Mouse (Mus musculus) large intestine, adult 2 months (tissue): Measurements from ENCODE around the gene 2210408I21Rik. TPM values are rescaled to one million over a fixed set of nuclear protein-coding genes. Genes with fewer than 3 reads are reported as not detected.

Experiments
- DNase-seq: peaks from one replicate; pipeline ENCODE4 v3.0.0-alpha.2; 2012; ENCODE audit warnings: low read depth, low spot score
- WGBS: fragments of 180-500 bp; shearing (Covaris S2); methylation state at CpG from one replicate; pipeline ENCODE4 v1.1.7; 2018; 5-methylcytosine and 5-hydroxymethylcytosine counted together
- polyA plus RNA-seq: library from polyadenylated mRNA; depleted of rRNA; stranded (reverse); fragments of >200 nt; gene quantifications from 2 replicates; pipeline ENCODE4 v1.2.3, GENCODE M21; 2012

The 2210408I21Rik gene
- polyA plus RNA-seq, 1 experiment, result 0.17 TPM

DNA sequence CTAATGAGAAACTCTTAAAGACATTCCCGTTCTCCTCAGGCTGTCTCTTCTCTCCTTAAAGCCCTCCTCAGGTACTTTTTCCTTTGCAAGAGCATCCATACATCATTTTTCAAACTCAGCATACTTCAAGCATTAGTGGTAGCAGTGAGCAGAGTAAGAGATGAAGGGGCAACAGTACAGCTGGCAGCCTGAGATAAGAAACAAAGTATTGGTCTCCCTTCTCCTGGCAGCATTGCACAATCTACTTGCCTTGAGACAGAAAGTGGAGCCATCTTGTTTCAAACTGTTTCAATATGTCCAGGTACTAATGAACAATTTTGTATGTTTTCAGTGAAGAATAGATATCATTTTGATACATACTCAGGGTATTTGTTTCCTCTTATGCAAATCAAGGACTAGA lies 129.1 kb downstream of the 2210408I21Rik start:
- DNase-seq, result no peak
- 65% methylated on average over 1 of the region's 1 CpGs for WGBS

- WGBS, result 53% methylated on average over 3 of the region's 3 CpGs
- no peak for DNase-seq
Observed at GRCm38 (mm10) chr13:77275172-77275747, 139.9 kb downstream of the 2210408I21Rik start.

- 67% methylated on average over 7 of the region's 7 CpGs for WGBS
- DNase-seq, result no peak
Observed at GRCm38 (mm10) chr13:77278659-77279413, 143.5 kb downstream of the 2210408I21Rik start.

DNA sequence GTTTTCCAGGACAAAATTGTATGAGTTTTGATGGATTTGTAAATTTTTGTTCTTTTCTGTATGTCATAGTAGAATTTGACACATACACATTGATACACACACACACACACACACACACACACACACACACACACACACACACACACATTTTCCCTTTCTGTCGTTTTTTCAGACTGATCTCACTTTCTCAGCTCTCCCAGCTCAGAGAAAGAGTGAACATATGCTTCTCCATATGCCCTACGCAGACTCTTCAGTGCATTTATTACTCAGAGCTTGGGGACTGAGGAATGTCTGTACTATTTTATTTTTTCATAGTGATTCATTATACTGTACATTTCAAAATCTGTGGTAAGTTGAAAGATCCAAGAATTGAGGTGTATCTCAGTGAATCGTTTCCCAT lies 160.2 kb downstream of the 2210408I21Rik start:
- WGBS, result 74% methylated on average over 3 of the region's 3 CpGs
- no peak for DNase-seq

GRCm38 (mm10) chr13:77324101-77324500 lies 188.8 kb downstream of the 2210408I21Rik start:
- WGBS, result 44% methylated on average over 1 of the region's 1 CpGs

DNA sequence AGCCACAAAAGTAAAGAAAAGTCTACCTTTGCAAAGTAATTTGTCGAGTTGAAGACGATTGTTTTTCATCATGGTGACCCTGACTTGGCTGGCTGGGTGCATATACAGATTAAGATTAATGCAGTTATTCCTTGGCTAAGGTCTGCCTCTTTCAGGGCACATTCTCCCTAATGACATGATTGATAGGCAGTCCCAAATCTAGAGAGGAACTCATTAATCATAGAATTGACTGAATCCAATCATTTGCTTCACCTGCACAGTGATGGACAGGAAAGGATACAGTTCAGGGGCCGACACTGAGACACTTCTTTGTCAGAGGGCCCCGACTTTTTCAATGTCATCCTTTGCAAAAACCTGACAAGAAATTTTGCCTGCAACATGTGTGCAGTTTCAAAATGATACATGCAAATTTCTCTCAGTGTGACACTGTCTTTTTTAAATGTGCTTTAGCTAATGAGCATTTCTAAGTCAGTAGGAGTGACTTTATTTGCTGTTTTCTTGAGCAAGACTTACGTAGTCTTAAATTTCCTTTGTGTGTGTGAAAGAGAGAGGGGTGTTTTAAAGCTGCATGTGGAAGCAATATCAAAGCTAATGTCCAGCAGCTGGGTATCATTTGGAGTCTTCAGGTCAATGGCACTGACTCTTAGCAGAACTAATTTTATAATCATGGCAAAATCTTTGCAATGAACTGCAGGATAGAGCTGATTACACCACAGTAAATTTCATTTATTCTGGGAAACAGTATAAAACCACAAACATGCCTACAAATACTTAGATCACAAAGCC lies 191.0 kb downstream of the 2210408I21Rik start:
- no peak for DNase-seq
- 77% methylated on average over 5 of the region's 5 CpGs for WGBS

More at GRCm38 (mm10) chr13:77324101-77324500, 188.8 kb downstream of the 2210408I21Rik start:
- DNase-seq, result no peak

- 70% methylated on average over 2 of the region's 2 CpGs for WGBS
- no peak for DNase-seq
Observed at GRCm38 (mm10) chr13:77342097-77342496, 206.8 kb downstream of the 2210408I21Rik start.

GRCm38 (mm10) chr13:77385448-77385970 lies 250.2 kb downstream of the 2210408I21Rik start:
- WGBS, result 89% methylated on average over 3 of the region's 3 CpGs
- no peak for DNase-seq

- WGBS, result 86% methylated on average over 4 of the region's 4 CpGs
- no peak for DNase-seq
Observed at GRCm38 (mm10) chr13:77386001-77386400, 250.7 kb downstream of the 2210408I21Rik start.

- DNase-seq, result no peak
- 84% methylated on average over 4 of the region's 4 CpGs for WGBS
Observed at GRCm38 (mm10) chr13:77388148-77388547, 252.8 kb downstream of the 2210408I21Rik start.

GRCm38 (mm10) chr13:77389209-77389608 lies 253.9 kb downstream of the 2210408I21Rik start:
- no peak for DNase-seq

DNA sequence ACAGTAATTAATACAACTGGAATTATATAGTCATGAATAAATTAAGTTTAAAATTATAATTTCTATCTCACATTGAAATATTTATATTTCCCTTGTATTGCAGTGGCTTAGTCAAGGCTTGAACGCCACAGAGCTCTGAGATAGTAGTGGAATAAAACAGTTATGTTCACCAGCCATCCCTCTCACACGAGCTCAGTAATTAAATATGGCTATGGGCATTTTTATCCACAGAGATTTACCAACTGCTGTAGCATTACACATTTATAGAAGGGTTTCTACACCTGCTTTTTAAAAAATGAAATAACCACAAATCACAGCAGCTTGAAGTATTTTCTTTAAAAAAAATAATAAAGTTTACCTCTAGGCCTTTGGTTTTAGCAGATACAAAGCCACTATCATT lies 261.0 kb downstream of the 2210408I21Rik start:
- DNase-seq, result no peak
- WGBS, result 72% methylated on average over 2 of the region's 2 CpGs

DNA sequence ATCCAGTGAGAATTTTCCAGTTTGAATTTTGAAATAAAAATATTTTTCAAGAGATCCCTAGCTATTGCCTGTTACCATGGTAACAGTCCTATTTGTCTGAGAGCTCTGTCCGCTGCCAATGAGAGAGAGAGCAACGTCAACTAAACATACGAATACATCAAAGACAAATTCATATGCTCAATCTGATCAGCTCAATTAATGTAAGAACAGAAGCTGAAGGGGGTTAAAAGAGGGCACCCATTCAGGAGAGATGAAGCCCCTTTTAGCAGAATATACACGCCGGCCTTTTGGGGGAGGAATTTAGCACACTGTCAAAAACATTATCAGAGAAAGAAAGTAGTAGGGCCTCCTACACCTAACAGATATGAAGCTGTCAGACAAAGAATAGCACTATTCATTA lies 261.6 kb downstream of the 2210408I21Rik start:
- DNase-seq, result no peak
- WGBS, result 88% methylated on average over 5 of the region's 5 CpGs

GRCm38 (mm10) chr13:77397646-77398045 lies 262.3 kb downstream of the 2210408I21Rik start:
- 88% methylated on average over 7 of the region's 7 CpGs for WGBS
- DNase-seq, result no peak

DNA sequence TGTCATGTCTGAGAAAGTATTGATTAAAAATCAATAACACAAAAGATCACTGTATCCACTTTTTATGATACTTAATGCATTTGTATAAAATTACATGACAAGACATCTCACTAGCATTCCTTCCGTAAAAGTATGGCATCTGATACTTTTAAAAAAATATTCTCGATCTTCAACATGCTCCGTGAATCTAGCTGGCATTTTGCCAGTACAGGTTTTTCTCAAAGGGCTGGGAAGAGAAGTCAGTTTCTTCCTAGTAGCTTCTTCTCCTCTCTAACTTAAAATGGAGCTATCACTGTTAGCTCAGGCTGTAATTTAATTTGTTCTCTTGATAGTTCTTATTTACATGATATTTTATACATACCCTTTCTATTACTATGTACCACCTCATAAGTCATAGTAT lies 263.1 kb downstream of the 2210408I21Rik start:
- WGBS, result 79% methylated on average over 3 of the region's 3 CpGs

DNA sequence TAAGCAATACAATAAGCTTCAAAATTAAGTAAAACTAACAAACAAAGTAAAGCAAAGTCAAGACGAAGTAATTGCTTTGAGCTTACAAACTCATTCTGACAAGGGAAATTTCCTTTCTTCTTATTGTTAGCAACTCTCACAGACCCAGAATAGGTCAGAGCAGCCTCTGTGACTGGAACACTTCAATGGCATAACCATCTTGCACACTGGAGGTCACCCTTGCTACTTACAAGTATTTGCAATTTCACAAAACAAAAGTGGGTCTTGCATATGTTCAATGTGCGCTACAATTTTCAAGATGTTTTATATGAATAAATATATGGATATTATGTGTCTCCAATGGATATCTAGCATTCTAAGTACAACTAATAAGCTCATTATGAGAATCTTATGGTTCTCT lies 265.4 kb downstream of the 2210408I21Rik start:
- WGBS, result 68% methylated on average over 2 of the region's 2 CpGs
- no peak for DNase-seq

More for the DNA sequence above, 263.1 kb downstream of the 2210408I21Rik start:
- DNase-seq, result no peak

- DNase-seq, result no peak
- WGBS, result 68% methylated on average over 3 of the region's 3 CpGs
Observed at GRCm38 (mm10) chr13:77408530-77408929, 273.2 kb downstream of the 2210408I21Rik start.

GRCm38 (mm10) chr13:77409804-77410203 lies 274.5 kb downstream of the 2210408I21Rik start:
- DNase-seq, result no peak
- 45% methylated on average over 2 of the region's 2 CpGs for WGBS

DNA sequence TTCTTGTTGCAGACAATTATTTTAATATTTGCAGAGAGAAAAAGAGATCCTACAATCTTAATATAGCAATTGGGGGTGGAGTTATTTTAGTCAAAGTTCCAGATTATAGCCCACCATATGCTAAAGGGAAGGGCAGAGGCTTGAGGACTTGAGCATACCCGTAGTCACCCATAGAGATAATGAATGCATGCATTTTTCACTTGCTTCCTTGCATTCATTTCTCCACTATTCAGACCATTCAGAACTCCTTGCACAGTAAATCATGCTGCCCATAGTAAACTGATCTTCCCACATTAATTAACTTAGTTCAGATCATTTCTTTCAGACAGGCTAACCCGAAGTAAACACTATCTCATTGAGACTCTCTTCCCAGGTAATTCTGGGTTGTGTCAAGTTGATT lies 277.5 kb downstream of the 2210408I21Rik start:
- 78% methylated on average over 2 of the region's 2 CpGs for WGBS
- no peak for DNase-seq

DNA sequence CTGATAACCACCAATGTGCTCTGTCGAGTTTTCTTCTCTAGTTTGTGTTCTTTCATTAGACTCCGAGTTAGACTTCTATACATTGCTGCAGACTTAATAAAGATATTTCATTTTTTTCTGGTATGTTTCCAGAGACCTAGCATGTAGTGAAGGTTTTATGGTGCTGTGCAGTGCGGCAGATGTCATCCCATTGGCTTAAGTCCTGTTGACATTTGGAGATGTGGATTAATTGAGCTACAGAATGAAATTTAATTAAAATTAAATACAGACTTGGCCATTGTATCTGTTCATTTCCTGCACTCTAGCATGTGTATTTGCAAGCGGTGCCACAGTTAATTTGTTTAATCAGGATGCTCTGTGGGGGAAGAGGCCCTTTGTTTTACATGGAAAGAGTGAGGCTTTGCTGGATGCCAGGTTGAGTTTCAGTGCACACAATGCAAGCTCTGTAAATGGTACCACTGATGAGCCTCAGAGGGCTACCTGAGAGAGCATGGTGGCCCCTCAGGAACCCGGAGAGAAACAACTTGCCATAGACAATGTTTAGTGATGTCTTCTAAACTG lies 314.7 kb downstream of the 2210408I21Rik start:
- WGBS, result 83% methylated on average over 5 of the region's 5 CpGs
- DNase-seq, result no peak
